Mouse (Mus musculus): ENCODE measurements around the gene Clptm1. TPM values are rescaled to one million over a fixed set of nuclear protein-coding genes. Genes with fewer than 3 reads are reported as not detected.
A peak's percentile ranks its signal among the peaks of the same experiment; 100 is the strongest.

Gene Clptm1
- polyA plus RNA-seq, 1 experiment from 2014 or later, result 96.0 TPM

- H3K27ac ChIP-seq (ENCODE audit: low read depth), result no peak overlapping the region
- no peak for ATAC-seq (ENCODE audit: insufficient read depth)
- no peak overlapping the region for H3K9ac ChIP-seq
- DNase-seq, result no peak
- TF ChIP-seq CTCF (IDR thresholded peaks at IDR 0.05; ENCODE audit: low read depth), result no peak
- no peak overlapping the region for H3K4me2 ChIP-seq
- no peaks in the 10 kb centered on the region for H3K4me1 ChIP-seq (ENCODE audit: insufficient read depth)
- WGBS, result 49% methylated on average over 4 of the region's 4 CpGs
- no peaks in the 10 kb centered on the region for H3K27me3 ChIP-seq (ENCODE audit: insufficient read depth, low read length)
- no peaks in the 10 kb centered on the region for H3K36me3 ChIP-seq (ENCODE audit: insufficient read depth)
- H3K4me3 ChIP-seq (ENCODE audit: low read depth, low read length), result no peak overlapping the region
- H3K9me3 ChIP-seq (ENCODE audit: low read depth, low read length), result no peaks in the 10 kb centered on the region
Measured at GRCm38 (mm10) chr7:19685374-19685773, 20.5 kb upstream of the Clptm1 start.

DNA sequence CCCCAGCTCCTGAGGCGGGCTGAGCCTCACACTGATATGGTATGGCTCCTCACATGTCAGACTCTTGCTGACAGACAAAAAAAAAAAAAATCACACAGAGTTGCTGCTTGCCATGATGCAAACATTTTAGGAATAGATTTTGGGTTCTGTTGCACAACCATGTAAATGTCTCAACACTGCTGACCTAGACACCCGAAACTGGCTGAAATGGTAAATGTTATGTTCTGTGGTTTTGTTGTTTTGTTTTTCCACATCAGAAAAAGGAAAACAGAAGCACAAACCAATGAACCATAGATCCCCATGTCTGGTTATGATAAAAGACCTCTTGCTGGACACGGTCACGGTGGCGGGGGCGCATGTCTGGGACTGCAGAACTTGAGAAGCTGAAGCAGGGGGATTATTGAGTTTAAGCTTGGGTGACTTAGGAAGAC lies 19.0 kb upstream of the Clptm1 start:
- H3K4me1 ChIP-seq (ENCODE audit: insufficient read depth), result no peaks in the 10 kb centered on the region
- DNase-seq, result no peak
- 81% methylated on average over 6 of the region's 6 CpGs for WGBS
- H3K36me3 ChIP-seq (ENCODE audit: insufficient read depth), result no peaks in the 10 kb centered on the region
- no peak for ATAC-seq (ENCODE audit: insufficient read depth)
- no peak overlapping the region for H3K9ac ChIP-seq
- H3K27ac ChIP-seq (ENCODE audit: low read depth), result no peak overlapping the region
- H3K9me3 ChIP-seq (ENCODE audit: low read depth, low read length), result no peaks in the 10 kb centered on the region
- no peaks in the 10 kb centered on the region for H3K27me3 ChIP-seq (ENCODE audit: insufficient read depth, low read length)
- no peak overlapping the region for H3K4me3 ChIP-seq (ENCODE audit: low read depth, low read length)
- no peak overlapping the region for H3K4me2 ChIP-seq
- no peak for TF ChIP-seq CTCF (IDR thresholded peaks at IDR 0.05; ENCODE audit: low read depth)

DNA sequence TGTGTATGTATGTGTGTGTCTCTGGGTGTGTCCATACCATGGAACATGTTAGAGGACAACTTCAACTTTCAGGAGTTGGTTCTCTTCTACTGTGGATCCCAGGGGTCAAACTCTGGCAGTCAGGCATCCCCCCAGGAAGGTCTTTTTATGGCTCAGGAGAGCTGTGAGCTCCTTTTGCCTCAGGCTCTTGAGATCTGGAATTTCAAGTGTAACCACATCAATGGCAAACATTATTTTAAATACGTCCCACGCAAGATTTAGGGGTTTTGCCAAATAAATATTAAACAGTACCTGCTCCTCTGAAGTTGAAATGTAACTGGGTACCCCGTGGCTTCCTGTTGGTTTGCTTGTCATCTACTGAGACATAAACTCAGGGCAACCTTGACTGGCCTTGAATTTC lies 18.1 kb upstream of the Clptm1 start:
- Histone ChIP-seq H3K4me1 (ENCODE audit: insufficient read depth) (no peaks in the 10 kb centered on the region), H3K9ac (no peak overlapping the region), H3K4me2 (no peak overlapping the region), H3K27ac (ENCODE audit: low read depth) (peak overlapping the region; percentile 75), H3K9me3 (ENCODE audit: low read depth, low read length) (no peaks in the 10 kb centered on the region), H3K36me3 (ENCODE audit: insufficient read depth) (no peaks in the 10 kb centered on the region), H3K4me3 (ENCODE audit: low read depth, low read length) (no peak overlapping the region), H3K27me3 (ENCODE audit: insufficient read depth, low read length) (no peaks in the 10 kb centered on the region)
- TF ChIP-seq CTCF (IDR thresholded peaks at IDR 0.05; ENCODE audit: low read depth), result no peak
- no peak for ATAC-seq (ENCODE audit: insufficient read depth)
- WGBS, result 54% methylated on average over 3 of the region's 3 CpGs
- peak; percentile 31 for DNase-seq

GRCm38 (mm10) chr7:19681202-19681694 lies 16.4 kb upstream of the Clptm1 start, which contains the start of the genes Gm44805 and Apoc4:
TSS of gene Gm44805 (minus strand) at chr7:19681423.
TSS of gene Apoc4 (minus strand) at chr7:19681479.
- Histone ChIP-seq H3K36me3 (ENCODE audit: insufficient read depth) (no peaks in the 10 kb centered on the region), H3K9me3 (ENCODE audit: low read depth, low read length) (no peaks in the 10 kb centered on the region), H3K4me2 (no peak within 1 kb of the TSS), H3K4me1 (ENCODE audit: insufficient read depth) (no peaks in the 10 kb centered on the region), H3K27me3 (ENCODE audit: insufficient read depth, low read length) (no peaks in the 10 kb centered on the region), H3K9ac (no peak within 1 kb of the TSS), H3K4me3 (ENCODE audit: low read depth, low read length) (no peak within 1 kb of the TSS), H3K27ac (ENCODE audit: low read depth) (no peak within 1 kb of the TSS; the same call in 1 of the 2 replicates)
- 42% methylated on average over 8 of the region's 8 CpGs for WGBS
- no peak for TF ChIP-seq CTCF (IDR thresholded peaks at IDR 0.05; ENCODE audit: low read depth)
- DNase-seq (no peak), ATAC-seq (ENCODE audit: insufficient read depth) (no peak)

- Histone ChIP-seq H3K4me2 (no peak overlapping the region), H3K4me3 (ENCODE audit: low read depth, low read length) (no peak overlapping the region), H3K36me3 (ENCODE audit: insufficient read depth) (no peaks in the 10 kb centered on the region), H3K9me3 (ENCODE audit: low read depth, low read length) (no peaks in the 10 kb centered on the region), H3K4me1 (ENCODE audit: insufficient read depth) (no peaks in the 10 kb centered on the region), H3K27me3 (ENCODE audit: insufficient read depth, low read length) (no peaks in the 10 kb centered on the region), H3K27ac (ENCODE audit: low read depth) (no peak overlapping the region), H3K9ac (no peak overlapping the region)
- DNase-seq (no peak), ATAC-seq (ENCODE audit: insufficient read depth) (no peak)
- no peak for TF ChIP-seq CTCF (IDR thresholded peaks at IDR 0.05; ENCODE audit: low read depth)
- 86% methylated on average over 2 of the region's 2 CpGs for WGBS
Measured at GRCm38 (mm10) chr7:19680702-19681101, 15.9 kb upstream of the Clptm1 start.

DNA sequence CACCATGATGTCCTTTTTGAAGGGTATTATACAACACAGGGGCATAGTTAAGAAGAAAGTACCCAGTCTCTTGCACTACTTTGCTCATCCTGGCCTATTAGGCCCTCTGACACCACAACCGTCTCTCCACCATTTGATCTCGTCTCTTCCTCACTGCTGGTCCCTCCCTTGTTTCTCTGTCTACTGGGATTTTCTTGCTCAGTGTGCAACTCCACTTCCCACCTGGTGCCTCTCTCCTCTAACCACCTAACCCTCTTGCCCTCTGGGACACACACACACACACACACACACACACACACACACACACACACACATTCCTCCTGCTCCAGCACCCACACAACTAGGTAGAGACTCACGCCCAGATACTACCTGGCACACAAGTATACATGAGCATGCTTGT lies 14.1 kb upstream of the Clptm1 start:
- H3K27ac ChIP-seq (ENCODE audit: low read depth), result no peak overlapping the region
- H3K27me3 ChIP-seq (ENCODE audit: insufficient read depth, low read length), result no peaks in the 10 kb centered on the region
- no peak overlapping the region for H3K4me3 ChIP-seq (ENCODE audit: low read depth, low read length)
- H3K9ac ChIP-seq, result no peak overlapping the region
- no peaks in the 10 kb centered on the region for H3K4me1 ChIP-seq (ENCODE audit: insufficient read depth)
- no peaks in the 10 kb centered on the region for H3K9me3 ChIP-seq (ENCODE audit: low read depth, low read length)
- DNase-seq, result no peak
- no peak for ATAC-seq (ENCODE audit: insufficient read depth)
- WGBS, result 85% methylated on average over 3 of the region's 3 CpGs
- no peak overlapping the region for H3K4me2 ChIP-seq
- H3K36me3 ChIP-seq (ENCODE audit: insufficient read depth), result no peaks in the 10 kb centered on the region
- no peak for TF ChIP-seq CTCF (IDR thresholded peaks at IDR 0.05; ENCODE audit: low read depth)

- H3K9me3 ChIP-seq (ENCODE audit: low read depth, low read length), result no peaks in the 10 kb centered on the region
- no peak within 1 kb of the TSS for H3K4me3 ChIP-seq (ENCODE audit: low read depth, low read length)
- H3K27ac ChIP-seq (ENCODE audit: low read depth), result no peak within 1 kb of the TSS
- ATAC-seq (ENCODE audit: insufficient read depth) (no peak), DNase-seq (no peak)
- H3K27me3 ChIP-seq (ENCODE audit: insufficient read depth, low read length), result no peaks in the 10 kb centered on the region
- no peak within 1 kb of the TSS for H3K9ac ChIP-seq
- TF ChIP-seq CTCF (IDR thresholded peaks at IDR 0.05; ENCODE audit: low read depth), result no peak
- WGBS, result 57% methylated on average over 8 of the region's 8 CpGs
- H3K4me2 ChIP-seq, result no peak within 1 kb of the TSS
- H3K4me1 ChIP-seq (ENCODE audit: insufficient read depth), result no peaks in the 10 kb centered on the region
- no peaks in the 10 kb centered on the region for H3K36me3 ChIP-seq (ENCODE audit: insufficient read depth)
Measured at GRCm38 (mm10) chr7:19677872-19678271, 13.0 kb upstream of the Clptm1 start, which contains the start of gene Apoc2. TSS of gene Apoc2 (minus strand) at chr7:19677941.

All from lung, embryonic 14.5 days (tissue).